Mouse (Mus musculus) erythroblast, embryonic 14.5 days (primary cell): ENCODE measurements at regions not wholly inside any gene's neighbourhood (a gene's known extent, or its start where the extent isn't known, plus 50 kb on each side); places are given as distances from the start of the nearest gene placed in this dataset.

Source experiments
- GATA1 ChIP-seq: IDR thresholded peaks from 2 replicates; pipeline ENCODE4 v1.6.1; 2012; ENCODE audit warnings: low read length, inconsistent platforms, mixed read lengths
- TAL1 ChIP-seq: IDR thresholded peaks from 3 replicates; pipeline ENCODE4 v1.6.1; 2012; ENCODE audit warnings: low read length, inconsistent platforms, mixed read lengths

DNA sequence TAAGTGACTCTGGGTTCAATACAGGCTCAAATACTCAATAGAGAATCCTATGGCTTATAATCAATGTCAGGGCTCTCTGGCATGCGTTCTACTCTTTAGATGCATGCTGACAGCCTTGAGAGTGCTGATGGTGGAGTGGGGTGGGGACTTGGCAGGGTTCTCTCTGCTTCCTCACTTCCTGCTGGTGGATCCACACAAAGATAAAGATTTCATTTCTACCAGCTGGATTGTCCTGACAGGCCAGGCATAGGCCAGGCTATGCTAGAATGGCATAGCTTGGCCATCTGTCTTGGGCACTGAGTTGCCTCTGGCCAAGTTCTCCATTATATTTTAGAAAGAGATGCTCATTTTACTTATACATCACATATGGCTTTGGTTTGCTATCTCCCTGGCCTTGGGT lies 206.2 kb upstream of the Plpp4 start:
- TF ChIP-seq GATA1 (no peak), TAL1 (no peak)
